Mouse (Mus musculus): ENCODE data around the gene Scp2d1. TPM values are rescaled to one million over a fixed set of nuclear protein-coding genes. Genes with fewer than 3 reads are reported as not detected.

The Scp2d1 gene
- polyA plus RNA-seq, 1 experiment from 2014 or later, result not detected

DNA sequence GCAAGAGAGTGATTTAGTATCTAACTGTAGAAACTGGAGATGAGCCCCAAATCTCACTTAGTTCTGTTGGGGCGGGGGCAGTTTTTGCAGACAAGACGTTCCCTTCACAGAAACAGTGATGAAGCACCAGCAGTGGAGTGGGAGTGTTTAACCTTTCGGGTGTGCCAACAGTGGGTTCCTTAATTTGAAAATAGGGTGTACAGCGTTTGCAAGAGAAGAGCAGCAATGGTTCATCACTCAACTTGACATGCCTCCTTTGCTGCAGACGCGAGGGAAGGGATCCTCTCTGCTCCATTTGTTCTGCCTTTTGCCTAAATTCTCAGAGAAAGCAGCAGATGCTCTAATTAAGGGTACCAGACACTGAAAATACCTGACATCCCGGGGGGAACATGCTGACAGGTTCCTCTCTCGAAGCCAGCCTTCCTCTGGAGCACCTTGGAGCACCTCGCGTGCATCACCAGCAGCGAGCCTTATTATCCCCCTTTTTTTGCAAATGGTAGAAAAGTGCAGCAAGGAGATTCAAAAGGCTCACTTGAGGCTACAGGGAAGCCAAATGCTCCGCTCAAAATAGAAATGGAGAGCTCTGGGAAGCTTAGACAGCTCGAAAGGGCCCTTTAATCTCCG is 31.7 kb upstream of the Scp2d1 start:
- Histone ChIP-seq H3K9me3 (replicated peaks; ENCODE audit: control insufficient read depth, low read length) (no peaks in the 10 kb centered on the region; the same call in 1 of the 2 replicates), H3K9ac (ENCODE audit: low read length) (no peak overlapping the region), H3K4me2 (ENCODE audit: low read depth, low read length) (no peak overlapping the region), H3K27me3 (ENCODE audit: control insufficient read depth, insufficient read depth, low read length) (no peaks in the 10 kb centered on the region), H3K36me3 (ENCODE audit: control insufficient read depth, insufficient read depth) (no peaks in the 10 kb centered on the region), H3K27ac (ENCODE audit: low read length) (no peak overlapping the region), H3K4me1 (ENCODE audit: control insufficient read depth, insufficient read depth, low read length) (no peaks in the 10 kb centered on the region), H3K4me3 (ENCODE audit: low read length) (no peak overlapping the region)
- no peak for ATAC-seq (replicated peaks; ENCODE audit: extremely low read depth, insufficient read depth, low FRiP score)
- WGBS, result 69% methylated on average over 14 of the region's 14 CpGs

DNA sequence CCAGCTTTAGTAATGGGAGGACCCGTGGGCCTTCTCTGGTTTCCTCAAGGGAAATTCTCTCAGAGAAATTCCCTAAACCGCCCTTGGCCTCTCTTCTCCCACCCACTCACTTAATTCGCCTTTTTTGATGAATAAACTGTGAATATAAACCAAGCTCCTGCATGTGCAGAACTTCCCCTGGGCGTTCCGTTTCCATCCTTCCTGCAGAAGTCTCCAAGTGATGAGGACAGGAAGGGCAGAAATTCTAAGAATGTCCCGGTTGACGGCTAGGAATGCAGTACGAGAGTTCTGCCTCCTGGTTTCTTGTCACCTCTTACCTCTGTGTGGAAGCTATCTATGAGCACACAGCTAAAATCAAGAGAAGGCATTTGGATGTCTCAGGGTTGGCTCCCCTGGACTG is 25.9 kb upstream of the Scp2d1 start:
- WGBS, result 35% methylated on average over 8 of the region's 8 CpGs
- Histone ChIP-seq H3K27me3 (ENCODE audit: control insufficient read depth, insufficient read depth, low read length) (no peaks in the 10 kb centered on the region), H3K4me1 (ENCODE audit: control insufficient read depth, insufficient read depth, low read length) (no peaks in the 10 kb centered on the region), H3K27ac (ENCODE audit: low read length) (no peak overlapping the region), H3K9me3 (replicated peaks; ENCODE audit: control insufficient read depth, low read length) (no peaks in the 10 kb centered on the region), H3K36me3 (ENCODE audit: control insufficient read depth, insufficient read depth) (no peaks in the 10 kb centered on the region), H3K4me2 (ENCODE audit: low read depth, low read length) (no peak overlapping the region), H3K4me3 (ENCODE audit: low read length) (no peak overlapping the region), H3K9ac (ENCODE audit: low read length) (no peak overlapping the region)
- ATAC-seq (replicated peaks; ENCODE audit: extremely low read depth, insufficient read depth, low FRiP score), result no peak

DNA sequence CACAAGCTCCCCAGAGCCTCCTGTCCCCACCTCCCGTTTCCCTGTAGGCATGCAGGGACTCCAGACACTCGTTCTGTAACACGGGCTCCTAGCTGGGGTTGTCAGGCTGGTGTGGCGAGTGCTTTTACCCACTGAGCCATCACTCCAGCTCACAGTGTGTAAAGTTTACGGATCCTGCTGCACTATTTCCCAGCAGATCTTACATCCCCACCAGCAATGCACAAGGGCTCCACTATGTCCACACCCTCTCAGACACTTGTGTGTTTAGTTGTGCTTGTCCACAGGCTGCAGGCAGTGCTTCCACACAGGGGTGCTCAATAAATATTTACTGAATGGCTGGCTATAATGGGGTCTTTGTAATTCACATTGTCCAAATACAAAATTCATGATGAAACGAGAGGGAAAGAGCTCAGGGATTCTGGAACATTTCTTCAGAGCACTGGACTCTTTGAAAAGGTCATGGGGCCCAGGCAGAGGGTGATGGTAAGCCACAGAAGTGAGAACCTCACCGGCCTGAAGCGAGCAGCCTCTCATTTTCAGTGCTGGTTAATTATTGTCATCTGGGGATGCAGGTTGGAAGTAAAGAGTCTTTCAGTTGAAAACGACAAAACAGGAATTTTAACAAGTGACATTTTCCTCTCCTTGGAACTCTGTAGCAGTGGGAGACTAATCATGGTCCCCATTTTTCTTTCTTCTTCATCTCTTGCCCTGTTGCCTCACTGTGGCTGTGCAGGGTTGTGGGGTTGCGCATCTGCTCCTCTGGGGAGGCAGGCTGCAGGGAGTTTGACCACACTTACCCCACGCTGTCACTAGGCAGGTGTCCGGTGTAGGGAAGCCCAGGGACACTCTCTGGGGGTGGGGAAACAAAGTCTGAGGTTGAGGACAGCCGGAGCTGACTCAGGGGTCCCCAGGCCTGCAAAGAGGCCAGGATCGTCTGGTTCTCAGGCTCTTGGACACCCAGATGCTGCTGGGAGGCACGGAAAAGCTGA is 15.4 kb upstream of the Scp2d1 start:
- WGBS, result 63% methylated on average over 15 of the region's 15 CpGs
- no peak for ATAC-seq (replicated peaks; ENCODE audit: extremely low read depth, insufficient read depth, low FRiP score)
- Histone ChIP-seq H3K4me3 (ENCODE audit: low read length) (no peak overlapping the region), H3K9me3 (replicated peaks; ENCODE audit: control insufficient read depth, low read length) (no peaks in the 10 kb centered on the region), H3K4me1 (ENCODE audit: control insufficient read depth, insufficient read depth, low read length) (no peaks in the 10 kb centered on the region), H3K9ac (ENCODE audit: low read length) (no peak overlapping the region), H3K27me3 (ENCODE audit: control insufficient read depth, insufficient read depth, low read length) (no peaks in the 10 kb centered on the region), H3K36me3 (ENCODE audit: control insufficient read depth, insufficient read depth) (no peaks in the 10 kb centered on the region), H3K4me2 (ENCODE audit: low read depth, low read length) (no peak overlapping the region), H3K27ac (ENCODE audit: low read length) (no peak overlapping the region)

DNA sequence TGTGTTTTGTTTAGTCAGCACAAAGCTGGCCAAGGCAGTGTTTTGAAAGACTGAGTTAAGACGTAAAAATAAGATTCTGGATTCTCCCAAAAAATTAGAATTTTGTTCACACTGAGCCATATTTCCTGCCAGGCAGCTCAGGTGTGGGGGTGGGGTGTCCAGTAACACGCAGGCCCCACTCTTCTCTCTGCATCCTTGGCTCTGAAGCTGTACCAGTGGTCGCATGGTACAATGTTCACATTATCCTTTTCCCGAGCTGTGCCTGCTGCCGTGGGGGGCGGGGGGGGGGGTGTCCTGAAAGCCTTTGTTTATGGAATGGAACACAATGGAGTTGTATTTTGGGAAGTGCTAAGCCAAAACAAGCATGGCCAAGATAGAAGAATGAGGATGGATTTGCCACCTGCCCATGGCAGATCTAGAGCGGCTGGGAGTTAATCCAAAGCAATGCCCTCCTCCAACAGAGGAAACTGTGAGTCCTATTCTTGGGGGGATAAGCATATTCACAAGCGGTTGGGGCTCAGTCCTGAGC is 5.1 kb downstream of the Scp2d1 start:
- Histone ChIP-seq H3K4me2 (ENCODE audit: low read depth, low read length) (no peak overlapping the region), H3K4me3 (ENCODE audit: low read length) (no peak overlapping the region), H3K27me3 (ENCODE audit: control insufficient read depth, insufficient read depth, low read length) (no peaks in the 10 kb centered on the region), H3K9me3 (replicated peaks; ENCODE audit: control insufficient read depth, low read length) (no peaks in the 10 kb centered on the region), H3K36me3 (ENCODE audit: control insufficient read depth, insufficient read depth) (no peaks in the 10 kb centered on the region), H3K4me1 (ENCODE audit: control insufficient read depth, insufficient read depth, low read length) (no peaks in the 10 kb centered on the region), H3K9ac (ENCODE audit: low read length) (no peak overlapping the region), H3K27ac (ENCODE audit: low read length) (no peak overlapping the region)
- WGBS, result 68% methylated on average over 8 of the region's 8 CpGs
- ATAC-seq (replicated peaks; ENCODE audit: extremely low read depth, insufficient read depth, low FRiP score), result no peak

DNA sequence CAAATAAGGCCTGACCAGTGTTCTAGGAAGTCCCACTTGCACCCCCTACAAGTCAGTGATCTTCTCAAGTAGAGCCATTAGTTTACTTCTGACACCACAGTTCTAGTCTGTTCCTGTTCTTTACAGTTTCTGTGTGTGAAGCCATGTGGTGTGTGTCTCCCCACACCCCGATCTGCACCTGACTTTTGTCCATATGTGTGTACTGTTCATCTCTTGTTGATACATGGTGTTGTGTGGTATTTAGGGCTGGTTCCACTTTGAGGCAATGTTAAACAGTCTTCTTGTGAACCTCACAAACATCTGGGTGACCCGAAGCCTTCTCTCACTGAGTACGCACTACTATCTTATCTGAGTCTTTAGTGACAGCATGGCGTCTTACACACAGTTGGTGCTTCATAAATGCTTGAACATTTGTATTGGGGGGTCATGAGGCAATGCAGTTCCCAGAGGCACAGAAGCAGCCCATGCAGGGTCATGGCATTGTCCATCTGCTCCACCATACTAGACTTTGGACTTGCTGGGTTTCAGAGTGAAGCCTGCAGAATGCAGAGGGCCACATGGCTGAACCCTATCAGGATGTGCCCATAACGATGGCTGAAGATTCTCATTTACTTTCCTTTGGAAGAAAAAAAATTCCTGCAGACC is 13.3 kb downstream of the Scp2d1 start:
- 80% methylated on average over 5 of the region's 5 CpGs for WGBS
- no peak for ATAC-seq (replicated peaks; ENCODE audit: extremely low read depth, insufficient read depth, low FRiP score)
- H3K27ac ChIP-seq (ENCODE audit: low read length), result no peak overlapping the region
- no peaks in the 10 kb centered on the region for H3K9me3 ChIP-seq (replicated peaks; ENCODE audit: control insufficient read depth, low read length)
- no peaks in the 10 kb centered on the region for H3K36me3 ChIP-seq (ENCODE audit: control insufficient read depth, insufficient read depth)
- no peak overlapping the region for H3K4me2 ChIP-seq (ENCODE audit: low read depth, low read length)
- H3K9ac ChIP-seq (ENCODE audit: low read length), result no peak overlapping the region
- H3K4me1 ChIP-seq (ENCODE audit: control insufficient read depth, insufficient read depth, low read length), result no peaks in the 10 kb centered on the region
- H3K27me3 ChIP-seq (ENCODE audit: control insufficient read depth, insufficient read depth, low read length), result no peaks in the 10 kb centered on the region
- no peak overlapping the region for H3K4me3 ChIP-seq (ENCODE audit: low read length)

DNA sequence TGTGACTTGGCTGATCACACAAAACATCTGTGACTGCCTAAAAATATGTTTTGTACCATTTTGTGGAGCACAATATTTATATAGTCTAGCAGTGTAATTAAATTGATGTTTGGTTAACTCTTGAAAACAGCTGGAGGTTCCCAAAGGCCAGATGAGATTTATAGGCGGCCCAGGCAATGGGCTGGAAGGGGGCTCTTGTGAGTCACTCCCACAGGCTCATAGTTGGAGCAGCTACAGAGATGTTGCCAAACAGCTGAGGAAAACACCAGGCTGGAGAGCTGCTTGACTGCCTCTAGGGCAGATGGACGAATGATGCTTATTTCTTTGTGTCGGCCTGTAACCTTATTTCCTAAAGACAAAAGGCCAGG is 13.8 kb downstream of the Scp2d1 start:
- H3K9ac ChIP-seq (ENCODE audit: low read length), result no peak overlapping the region
- ATAC-seq (replicated peaks; ENCODE audit: extremely low read depth, insufficient read depth, low FRiP score), result no peak
- H3K27ac ChIP-seq (ENCODE audit: low read length), result no peak overlapping the region
- WGBS, result 72% methylated on average over 3 of the region's 3 CpGs
- no peak overlapping the region for H3K4me2 ChIP-seq (ENCODE audit: low read depth, low read length)
- no peak overlapping the region for H3K4me3 ChIP-seq (ENCODE audit: low read length)
- H3K4me1 ChIP-seq (ENCODE audit: control insufficient read depth, insufficient read depth, low read length), result no peaks in the 10 kb centered on the region
- no peaks in the 10 kb centered on the region for H3K36me3 ChIP-seq (ENCODE audit: control insufficient read depth, insufficient read depth)
- H3K9me3 ChIP-seq (replicated peaks; ENCODE audit: control insufficient read depth, low read length), result no peaks in the 10 kb centered on the region
- no peaks in the 10 kb centered on the region for H3K27me3 ChIP-seq (ENCODE audit: control insufficient read depth, insufficient read depth, low read length)

DNA sequence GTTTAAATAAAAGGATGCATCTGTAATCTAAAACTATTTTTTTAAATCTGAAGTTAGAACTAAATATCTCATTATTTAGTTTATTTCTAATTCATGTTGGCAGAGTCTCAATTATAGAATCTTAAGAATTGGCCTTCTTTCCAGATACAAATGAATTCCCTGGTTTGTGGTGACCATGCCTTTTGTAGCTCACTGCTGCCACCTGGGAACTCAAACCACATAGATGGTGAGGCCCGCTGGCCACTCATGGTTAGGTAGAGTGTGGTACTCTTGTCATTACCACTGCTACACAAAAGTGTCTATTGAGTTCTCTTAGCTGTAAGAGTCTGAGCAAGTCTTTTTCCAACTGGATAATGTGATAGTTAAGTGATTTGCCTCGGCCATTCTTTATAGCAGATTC is 45.4 kb downstream of the Scp2d1 start:
- Histone ChIP-seq H3K27ac (ENCODE audit: low read length) (no peak overlapping the region), H3K36me3 (ENCODE audit: control insufficient read depth, insufficient read depth) (no peaks in the 10 kb centered on the region), H3K9me3 (replicated peaks; ENCODE audit: control insufficient read depth, low read length) (no peaks in the 10 kb centered on the region), H3K4me1 (ENCODE audit: control insufficient read depth, insufficient read depth, low read length) (no peaks in the 10 kb centered on the region), H3K27me3 (ENCODE audit: control insufficient read depth, insufficient read depth, low read length) (no peaks in the 10 kb centered on the region), H3K4me3 (ENCODE audit: low read length) (no peak overlapping the region), H3K9ac (ENCODE audit: low read length) (no peak overlapping the region), H3K4me2 (ENCODE audit: low read depth, low read length) (no peak overlapping the region)
- WGBS, result 69% methylated on average over 2 of the region's 2 CpGs
- ATAC-seq (replicated peaks; ENCODE audit: extremely low read depth, insufficient read depth, low FRiP score), result no peak

Measured in heart, embryonic 16.5 days (tissue).